Mouse (Mus musculus) left cerebral cortex, postnatal 4 days (tissue): Measurements from ENCODE around the gene Mas1. TPM values are rescaled to one million over a fixed set of nuclear protein-coding genes. Genes with fewer than 3 reads are reported as not detected.

Experiments
- microRNA-seq: library from miRNA; unstranded; fragments of <30 nt; microRNA quantifications from one replicate; pipeline ENCODE4 v1.2.0, GENCODE M21; 2022
- total RNA-seq, 2 experiments: library from RNA; stranded (reverse); gene quantifications; 2 replicates each; pipeline ENCODE4 v1.2.3; 2021

The Mas1 gene
- total RNA-seq, 2 experiments from 2014 or later, result 3.4 to 9.2 TPM

Small RNA genes lying within 50 kb of the gene (microRNA-seq; reads per million reads assigned to microRNA genes)
- gene Gm24085, result not detected

Other genes with a start within 250 kb of the Mas1 start
- gene Slc22a1, start 192.3 kb downstream of the Mas1 start, total RNA-seq, result 1 to 10 TPM in 1 of 2 experiments, under 1 TPM in 1; 0.95 to 1.4 TPM
- 10 to 100 TPM; 33.2 to 35.2 TPM for gene Igf2r, start 98.5 kb downstream of the Mas1 start, total RNA-seq
- gene Mrgprh, start 7.9 kb upstream of the Mas1 start, total RNA-seq, result not detected
- 1 to 10 TPM; 2.5 to 3.8 TPM for gene Pnldc1, start 42.1 kb upstream of the Mas1 start, total RNA-seq
- gene Tcp1, start 47.6 kb upstream of the Mas1 start, total RNA-seq, result 100 to 1,000 TPM; 293 to 304 TPM
- gene Mrpl18, start 48.2 kb upstream of the Mas1 start, total RNA-seq, result 10 to 100 TPM; 52.2 to 54.9 TPM
- gene Acat3, start 72.5 kb upstream of the Mas1 start, total RNA-seq, result 1 to 10 TPM; 1.6 TPM
- gene Acat2, start 92.6 kb upstream of the Mas1 start, total RNA-seq, result 100 to 1,000 TPM; 212 to 235 TPM
- gene Wtap, start 126.0 kb upstream of the Mas1 start, total RNA-seq, result 100 to 1,000 TPM in 1 of 2 experiments, 10 to 100 TPM in 1; 95.1 to 103 TPM
- 100 to 1,000 TPM; 158 TPM for gene Sod2, start 138.7 kb upstream of the Mas1 start, total RNA-seq
- under 1 TPM; 0.34 to 0.64 TPM for gene Gpr31b, start 184.2 kb upstream of the Mas1 start, total RNA-seq
- under 1 TPM; 0.42 to 0.60 TPM for gene Tcp10b, start 193.0 kb upstream of the Mas1 start, total RNA-seq